Mouse (Mus musculus) liver, embryonic 18 days (tissue): Measurements from ENCODE around the gene Olfr1484. TPM values are rescaled to one million over a fixed set of nuclear protein-coding genes. Genes with fewer than 3 reads are reported as not detected.

Experiments used
- polyA plus RNA-seq: library from polyadenylated mRNA; depleted of rRNA; stranded (reverse); fragments of >200 nt; gene quantifications from 2 replicates; pipeline ENCODE4 v1.2.3, GENCODE M21; 2012; rRNA removed

Olfr1484 gene
- polyA plus RNA-seq, result not detected in 2 replicates

GRCm38 (mm10) chr19:13583211-13583610 lies at the start of gene Olfr1484:
TSS of gene Olfr1484 (plus strand) at chr19:13583511.

GRCm38 (mm10) chr19:13617075-13617474 lies 33.8 kb downstream of the Olfr1484 start, which contains the start of gene Olfr1487:
TSS of gene Olfr1487 (plus strand) at chr19:13617375.

GRCm38 (mm10) chr19:13631321-13631720 lies 48.0 kb downstream of the Olfr1484 start, which contains the start of gene Olfr1489:
TSS of gene Olfr1489 (plus strand) at chr19:13631621.

Other genes starting within 250 kb of the Olfr1484 start
- not detected in 2 replicates for gene Olfr1466, start 244.6 kb upstream of the Olfr1484 start, polyA plus RNA-seq
- not detected in 2 replicates for gene Olfr1467, start 221.3 kb upstream of the Olfr1484 start, polyA plus RNA-seq
- not detected in 2 replicates for gene Olfr1469, start 175.7 kb upstream of the Olfr1484 start, polyA plus RNA-seq
- not detected in 2 replicates for gene Olfr1471, start 140.1 kb upstream of the Olfr1484 start, polyA plus RNA-seq
- not detected in 2 replicates for gene Olfr1472, start 127.4 kb upstream of the Olfr1484 start, polyA plus RNA-seq
- not detected in 2 replicates for gene Olfr1474, start 113.9 kb upstream of the Olfr1484 start, polyA plus RNA-seq
- gene Olfr1475, start 103.3 kb upstream of the Olfr1484 start, polyA plus RNA-seq, result not detected in 2 replicates
- gene Olfr1477, start 83.0 kb upstream of the Olfr1484 start, polyA plus RNA-seq, result not detected in 2 replicates
- not detected in 2 replicates for gene Olfr1480, start 55.6 kb upstream of the Olfr1484 start, polyA plus RNA-seq
- gene Olfr1487, start 33.9 kb downstream of the Olfr1484 start, polyA plus RNA-seq, result not detected in 2 replicates
- gene Olfr1489, start 48.1 kb downstream of the Olfr1484 start, polyA plus RNA-seq, result not detected in 2 replicates
- gene Olfr1490, start 67.6 kb downstream of the Olfr1484 start, polyA plus RNA-seq, result not detected in 2 replicates
- not detected in 2 replicates for gene Olfr1491, start 113.8 kb downstream of the Olfr1484 start, polyA plus RNA-seq
- gene Olfr1493-ps1, start 139.8 kb downstream of the Olfr1484 start, polyA plus RNA-seq, result not detected in 2 replicates
- not detected in 2 replicates for gene Olfr1494, start 156.2 kb downstream of the Olfr1484 start, polyA plus RNA-seq
- gene Olfr1495, start 181.1 kb downstream of the Olfr1484 start, polyA plus RNA-seq, result not detected in 2 replicates
- not detected in 2 replicates for gene Olfr1496, start 194.4 kb downstream of the Olfr1484 start, polyA plus RNA-seq
- not detected in 2 replicates for gene Olfr1497, start 214.7 kb downstream of the Olfr1484 start, polyA plus RNA-seq
- gene Olfr1499, start 235.9 kb downstream of the Olfr1484 start, polyA plus RNA-seq, result not detected in 2 replicates
- gene Olfr1500, start 247.0 kb downstream of the Olfr1484 start, polyA plus RNA-seq, result not detected in 2 replicates